Mouse (Mus musculus): ENCODE measurements around the gene Cwc25. TPM values are rescaled to one million over a fixed set of nuclear protein-coding genes. Genes with fewer than 3 reads are reported as not detected.

Cwc25 gene
- polyA plus RNA-seq, 1 experiment, result 14.6 TPM

GRCm38 (mm10) chr11:97789727-97790126 lies 23.4 kb upstream of the Cwc25 start:
- Histone ChIP-seq H3K36me3 (replicated peaks; ENCODE audit: low read length) (no peaks in the 10 kb centered on the region), H3K4me1 (peaks cover 15% of the 10 kb centered on the region), H3K4me3 (replicated peaks) (no peak overlapping the region), H3K27me3 (replicated peaks) (no peaks in the 10 kb centered on the region), H3K9me3 (no peaks in the 10 kb centered on the region)
- TF ChIP-seq GATA1 (IDR thresholded peaks at IDR 0.05; ENCODE audit: borderline replicate concordance, low read length), result no peak

GRCm38 (mm10) chr11:97787961-97788360 lies 21.6 kb upstream of the Cwc25 start:
- peaks cover 6% of the 10 kb centered on the region for H3K4me1 ChIP-seq
- TF ChIP-seq FLI1 (IDR thresholded peaks at IDR 0.05; ENCODE audit: low read length), result no peak
- no peak for TF ChIP-seq GATA1 (IDR thresholded peaks at IDR 0.05; ENCODE audit: borderline replicate concordance, low read length)
- H3K9me3 ChIP-seq, result no peaks in the 10 kb centered on the region
- no peaks in the 10 kb centered on the region for H3K27me3 ChIP-seq (replicated peaks)
- no peak overlapping the region for H3K4me3 ChIP-seq (replicated peaks)
- H3K36me3 ChIP-seq (replicated peaks; ENCODE audit: low read length), result no peaks in the 10 kb centered on the region

- Histone ChIP-seq H3K9me3 (no peaks in the 10 kb centered on the region), H3K27me3 (replicated peaks) (no peaks in the 10 kb centered on the region), H3K4me3 (replicated peaks) (peak overlapping the region; percentile 96), H3K4me1 (peaks cover 21% of the 10 kb centered on the region), H3K36me3 (replicated peaks; ENCODE audit: low read length) (peaks cover 33% of the 10 kb centered on the region)
- TF ChIP-seq FLI1 (IDR thresholded peaks at IDR 0.05; ENCODE audit: low read length) (no peak), GATA1 (IDR thresholded peaks at IDR 0.05; ENCODE audit: borderline replicate concordance, low read length) (no peak)
These were observed 16.2 kb upstream of the Cwc25 start for GRCm38 (mm10) chr11:97782564-97782895.

GRCm38 (mm10) chr11:97781832-97782563 lies 15.6 kb upstream of the Cwc25 start, which contains the start of gene Rpl23:
Rpl23 (minus strand) TSS chr11:97782437.
- Histone ChIP-seq H3K27me3 (replicated peaks) (no peaks in the 10 kb centered on the region), H3K9me3 (no peaks in the 10 kb centered on the region), H3K4me1 (peaks cover 21% of the 10 kb centered on the region), H3K4me3 (replicated peaks) (peak within 1 kb of the TSS; percentile 96), H3K36me3 (replicated peaks; ENCODE audit: low read length) (peaks cover 38% of the 10 kb centered on the region)
- no peak for TF ChIP-seq GATA1 (IDR thresholded peaks at IDR 0.05; ENCODE audit: borderline replicate concordance, low read length)
- TF ChIP-seq FLI1 (IDR thresholded peaks at IDR 0.05; ENCODE audit: low read length), result no peak

- Histone ChIP-seq H3K27me3 (replicated peaks) (no peaks in the 10 kb centered on the region), H3K4me3 (replicated peaks) (peak overlapping the region; percentile 96), H3K36me3 (replicated peaks; ENCODE audit: low read length) (peaks cover 43% of the 10 kb centered on the region), H3K9me3 (no peaks in the 10 kb centered on the region), H3K4me1 (peaks cover 21% of the 10 kb centered on the region)
- TF ChIP-seq GATA1 (IDR thresholded peaks at IDR 0.05; ENCODE audit: borderline replicate concordance, low read length), result no peak
- no peak for TF ChIP-seq FLI1 (IDR thresholded peaks at IDR 0.05; ENCODE audit: low read length)
These were observed 15.1 kb upstream of the Cwc25 start for GRCm38 (mm10) chr11:97781478-97781831.

GRCm38 (mm10) chr11:97779968-97780701 lies 13.8 kb upstream of the Cwc25 start:
- no peak for TF ChIP-seq FLI1 (IDR thresholded peaks at IDR 0.05; ENCODE audit: low read length)
- no peak for TF ChIP-seq GATA1 (IDR thresholded peaks at IDR 0.05; ENCODE audit: borderline replicate concordance, low read length)
- H3K27me3 ChIP-seq (replicated peaks), result no peaks in the 10 kb centered on the region
- H3K36me3 ChIP-seq (replicated peaks; ENCODE audit: low read length), result peaks cover 57% of the 10 kb centered on the region
- peak overlapping the region; percentile 96 for H3K4me3 ChIP-seq (replicated peaks)
- H3K4me1 ChIP-seq, result peaks cover 21% of the 10 kb centered on the region
- H3K9me3 ChIP-seq, result no peaks in the 10 kb centered on the region

- Histone ChIP-seq H3K4me1 (peaks cover 21% of the 10 kb centered on the region), H3K9me3 (no peaks in the 10 kb centered on the region), H3K4me3 (replicated peaks) (no peak overlapping the region), H3K36me3 (replicated peaks; ENCODE audit: low read length) (peaks cover 63% of the 10 kb centered on the region), H3K27me3 (replicated peaks) (no peaks in the 10 kb centered on the region)
- TF ChIP-seq GATA1 (IDR thresholded peaks at IDR 0.05; ENCODE audit: borderline replicate concordance, low read length) (no peak), FLI1 (IDR thresholded peaks at IDR 0.05; ENCODE audit: low read length) (no peak)
These were observed 12.6 kb upstream of the Cwc25 start for GRCm38 (mm10) chr11:97778918-97779317.

- Histone ChIP-seq H3K36me3 (replicated peaks; ENCODE audit: low read length) (peaks cover 63% of the 10 kb centered on the region), H3K9me3 (no peaks in the 10 kb centered on the region), H3K27me3 (replicated peaks) (no peaks in the 10 kb centered on the region), H3K4me1 (peaks cover 21% of the 10 kb centered on the region), H3K4me3 (replicated peaks) (no peak overlapping the region)
- TF ChIP-seq GATA1 (IDR thresholded peaks at IDR 0.05; ENCODE audit: borderline replicate concordance, low read length) (no peak), FLI1 (IDR thresholded peaks at IDR 0.05; ENCODE audit: low read length) (no peak)
These were observed 10.8 kb upstream of the Cwc25 start for GRCm38 (mm10) chr11:97777129-97777529.

GRCm38 (mm10) chr11:97776497-97777128 lies 10.3 kb upstream of the Cwc25 start:
- Histone ChIP-seq H3K4me1 (peaks cover 21% of the 10 kb centered on the region), H3K9me3 (no peaks in the 10 kb centered on the region), H3K36me3 (replicated peaks; ENCODE audit: low read length) (peaks cover 63% of the 10 kb centered on the region), H3K4me3 (replicated peaks) (no peak overlapping the region), H3K27me3 (replicated peaks) (no peaks in the 10 kb centered on the region)
- TF ChIP-seq GATA1 (IDR thresholded peaks at IDR 0.05; ENCODE audit: borderline replicate concordance, low read length) (no peak), FLI1 (IDR thresholded peaks at IDR 0.05; ENCODE audit: low read length) (no peak)

All from megakaryocyte, embryonic 14.5 days (primary cell).